Mouse (Mus musculus) hindbrain, embryonic 10.5 days (tissue): ENCODE measurements at regions not wholly inside any gene's neighbourhood (a gene's known extent, or its start where the extent isn't known, plus 50 kb on each side); places are given as distances from the start of the nearest gene placed in this dataset.

Source experiments
- DNase-seq: peaks from one replicate; pipeline ENCODE4 v3.0.0-alpha.2; 2017; ENCODE audit warnings: low spot score
- H3K27ac ChIP-seq: fragments of 300-500 bp; sonication (generic); 2 replicates; pipeline ENCODE4 v1.5.1; 2016; ENCODE audit warnings: mild to moderate bottlenecking, moderate library complexity
- H3K27me3 ChIP-seq: fragments of 300-500 bp; sonication (generic); 2 replicates; pipeline ENCODE4 v1.6.1; 2016; ENCODE audit warnings: mild to moderate bottlenecking; ENCODE audit not compliant: poor library complexity, insufficient read depth, severe bottlenecking
- H3K36me3 ChIP-seq: fragments of 300-500 bp; sonication (generic); 2 replicates; pipeline ENCODE4 v1.6.1; 2016; ENCODE audit warnings: mild to moderate bottlenecking, moderate library complexity
- H3K4me1 ChIP-seq: fragments of 300-500 bp; sonication (generic); replicated peaks from 2 replicates; pipeline ENCODE4 v1.6.1; 2016; ENCODE audit warnings: mild to moderate bottlenecking
- H3K4me3 ChIP-seq: fragments of 300-500 bp; sonication (generic); 2 replicates; pipeline ENCODE4 v1.5.1; 2016; ENCODE audit warnings: mild to moderate bottlenecking, moderate library complexity
- H3K9me3 ChIP-seq: fragments of 300-500 bp; sonication (generic); 2 replicates; pipeline ENCODE4 v1.6.1; 2016; ENCODE audit warnings: mild to moderate bottlenecking, moderate library complexity
- WGBS: fragments of 180-500 bp; shearing (Covaris S2); methylation state at CpG from one replicate; pipeline ENCODE4 v1.1.7; 2016; 5-methylcytosine and 5-hydroxymethylcytosine counted together

GRCm38 (mm10) chr19:14705791-14706190 lies 107.9 kb upstream of the Tle4 start:
- Histone ChIP-seq H3K9me3 (no peaks in the 10 kb centered on the region), H3K4me1 (no peaks in the 10 kb centered on the region), H3K27me3 (no peaks in the 10 kb centered on the region), H3K27ac (no peak overlapping the region), H3K36me3 (no peaks in the 10 kb centered on the region), H3K4me3 (no peak overlapping the region)
- no peak for DNase-seq
- WGBS: 93% methylated on average over 2 of the region's 2 CpGs

GRCm38 (mm10) chr19:14701116-14701515 lies 103.3 kb upstream of the Tle4 start:
- Histone ChIP-seq H3K4me3 (no peak overlapping the region), H3K27me3 (no peaks in the 10 kb centered on the region), H3K4me1 (no peaks in the 10 kb centered on the region), H3K36me3 (no peaks in the 10 kb centered on the region), H3K9me3 (no peaks in the 10 kb centered on the region), H3K27ac (no peak overlapping the region)
- WGBS: 81% methylated on average over 4 of the region's 4 CpGs
- DNase-seq: peak; percentile 6

- no peak overlapping the region for H3K4me3 ChIP-seq
- no peaks in the 10 kb centered on the region for H3K9me3 ChIP-seq
- H3K27me3 ChIP-seq: no peaks in the 10 kb centered on the region
- 87% methylated on average over 10 of the region's 10 CpGs for WGBS
- DNase-seq: no peak
- H3K4me1 ChIP-seq: no peaks in the 10 kb centered on the region
- H3K36me3 ChIP-seq: no peaks in the 10 kb centered on the region
- H3K27ac ChIP-seq: no peak overlapping the region
Observed at GRCm38 (mm10) chr19:14695369-14695768, 97.5 kb upstream of the Tle4 start.

- DNase-seq: no peak
- Histone ChIP-seq H3K27me3 (no peaks in the 10 kb centered on the region), H3K27ac (no peak overlapping the region), H3K9me3 (0 out of 2 replicates have a peak, but pooled peaks cover 8% of the 10 kb centered on the region), H3K4me1 (no peaks in the 10 kb centered on the region), H3K4me3 (no peak overlapping the region), H3K36me3 (no peaks in the 10 kb centered on the region)
Observed at GRCm38 (mm10) chr19:14692183-14692582, 94.3 kb upstream of the Tle4 start.

GRCm38 (mm10) chr19:14685628-14686027 lies 87.8 kb upstream of the Tle4 start:
- no peak for DNase-seq
- Histone ChIP-seq H3K4me1 (no peaks in the 10 kb centered on the region), H3K27ac (no peak overlapping the region), H3K27me3 (no peaks in the 10 kb centered on the region), H3K36me3 (no peaks in the 10 kb centered on the region), H3K4me3 (no peak overlapping the region), H3K9me3 (0 out of 2 replicates have a peak, but pooled peaks cover 8% of the 10 kb centered on the region)
- WGBS: 90% methylated on average over 1 of the region's 1 CpGs

GRCm38 (mm10) chr19:14684669-14685068 lies 86.8 kb upstream of the Tle4 start:
- Histone ChIP-seq H3K4me1 (no peaks in the 10 kb centered on the region), H3K4me3 (no peak overlapping the region), H3K9me3 (0 out of 2 replicates have a peak, but pooled peaks cover 7% of the 10 kb centered on the region), H3K36me3 (no peaks in the 10 kb centered on the region), H3K27me3 (no peaks in the 10 kb centered on the region), H3K27ac (no peak overlapping the region)
- DNase-seq: no peak
- 88% methylated on average over 3 of the region's 3 CpGs for WGBS

- no peaks in the 10 kb centered on the region for H3K9me3 ChIP-seq
- H3K27ac ChIP-seq: no peak overlapping the region
- H3K27me3 ChIP-seq: peaks cover 5% of the 10 kb centered on the region; the same call in 1 of the 2 replicates
- WGBS: 83% methylated on average over 11 of the region's 11 CpGs
- no peaks in the 10 kb centered on the region for H3K36me3 ChIP-seq
- H3K4me1 ChIP-seq: peaks cover 3% of the 10 kb centered on the region; the same call in 1 of the 2 replicates
- no peak overlapping the region for H3K4me3 ChIP-seq
- no peak for DNase-seq
Observed at GRCm38 (mm10) chr19:14681306-14681705, 83.5 kb upstream of the Tle4 start.

- 77% methylated on average over 2 of the region's 2 CpGs for WGBS
- H3K27me3 ChIP-seq: peaks cover 5% of the 10 kb centered on the region; the same call in 1 of the 2 replicates
- H3K27ac ChIP-seq: no peak overlapping the region
- peaks cover 3% of the 10 kb centered on the region; the same call in 1 of the 2 replicates for H3K4me1 ChIP-seq
- no peak for DNase-seq
- no peak overlapping the region for H3K4me3 ChIP-seq
- no peaks in the 10 kb centered on the region for H3K36me3 ChIP-seq
- H3K9me3 ChIP-seq: no peaks in the 10 kb centered on the region
Observed at GRCm38 (mm10) chr19:14679776-14680175, 81.9 kb upstream of the Tle4 start.

GRCm38 (mm10) chr19:14678584-14678983 lies 80.7 kb upstream of the Tle4 start:
- Histone ChIP-seq H3K4me1 (peaks cover 3% of the 10 kb centered on the region; the same call in 1 of the 2 replicates), H3K4me3 (no peak overlapping the region), H3K27me3 (peaks cover 8% of the 10 kb centered on the region), H3K36me3 (no peaks in the 10 kb centered on the region), H3K9me3 (no peaks in the 10 kb centered on the region), H3K27ac (no peak overlapping the region)
- DNase-seq: no peak
- WGBS: 91% methylated on average over 4 of the region's 4 CpGs

GRCm38 (mm10) chr19:14676929-14677328 lies 79.1 kb upstream of the Tle4 start:
- Histone ChIP-seq H3K27ac (no peak overlapping the region), H3K9me3 (no peaks in the 10 kb centered on the region), H3K4me1 (peaks cover 3% of the 10 kb centered on the region; the same call in 1 of the 2 replicates), H3K4me3 (no peak overlapping the region), H3K27me3 (peaks cover 25% of the 10 kb centered on the region), H3K36me3 (no peaks in the 10 kb centered on the region)
- 38% methylated on average over 2 of the region's 2 CpGs for WGBS
- DNase-seq: no peak

GRCm38 (mm10) chr19:14670821-14671104 lies 72.9 kb upstream of the Tle4 start:
- Histone ChIP-seq H3K27me3 (peaks cover 38% of the 10 kb centered on the region), H3K4me1 (peaks cover 15% of the 10 kb centered on the region), H3K36me3 (no peaks in the 10 kb centered on the region), H3K9me3 (no peaks in the 10 kb centered on the region), H3K27ac (no peak overlapping the region), H3K4me3 (no peak overlapping the region)
- no peak for DNase-seq

- no peaks in the 10 kb centered on the region for H3K36me3 ChIP-seq
- H3K4me1 ChIP-seq: peaks cover 15% of the 10 kb centered on the region
- DNase-seq: peak; percentile 39
- no peak overlapping the region for H3K4me3 ChIP-seq
- H3K27me3 ChIP-seq: peaks cover 38% of the 10 kb centered on the region
- 40% methylated on average over 13 of the region's 13 CpGs for WGBS
- H3K27ac ChIP-seq: no peak overlapping the region
- H3K9me3 ChIP-seq: no peaks in the 10 kb centered on the region
Observed at GRCm38 (mm10) chr19:14670078-14670820, 72.4 kb upstream of the Tle4 start.

GRCm38 (mm10) chr19:14668512-14669181 lies 70.8 kb upstream of the Tle4 start:
- H3K4me3 ChIP-seq: no peak overlapping the region
- H3K36me3 ChIP-seq: no peaks in the 10 kb centered on the region
- DNase-seq: no peak
- H3K27me3 ChIP-seq: peaks cover 38% of the 10 kb centered on the region
- no peaks in the 10 kb centered on the region for H3K9me3 ChIP-seq
- H3K4me1 ChIP-seq: peaks cover 22% of the 10 kb centered on the region
- no peak overlapping the region for H3K27ac ChIP-seq
- 88% methylated on average over 4 of the region's 4 CpGs for WGBS
